Mouse (Mus musculus): ENCODE measurements around the gene Rbfox3.

GRCm38 (mm10) chr11:118721898-118722297, 189.5 kb downstream of the Rbfox3 start:
- TF ChIP-seq MYOD1 (IDR thresholded peaks at IDR 0.05; ENCODE audit: control insufficient read depth in 1 of 3, insufficient read length in 2 of 3, low read depth in 2 of 3) (no peak), POLR2AphosphoS2 (IDR thresholded peaks at IDR 0.05; ENCODE audit: insufficient read length, low read depth) (no peak), USF1 (IDR thresholded peaks at IDR 0.05; ENCODE audit: low read depth) (no peak), TCF3 (IDR thresholded peaks at IDR 0.05; ENCODE audit: insufficient read length, low read depth) (no peak), POLR2A (IDR thresholded peaks at IDR 0.05; ENCODE audit: insufficient read length, low read depth) (no peak)

Data from myocyte (in vitro differentiated cells).